Mouse (Mus musculus): ENCODE results near the gene Nim1k. TPM values are rescaled to one million over a fixed set of nuclear protein-coding genes. Genes with fewer than 3 reads are reported as not detected.

Nim1k gene
- polyA plus RNA-seq (2021; fragmentation: Nextera tagmentation) = 9.3 and 9.9 TPM in 2 replicates
- long read RNA-seq, experiment 1, full-length matches to known transcripts = 26 of 59 reads
- long read RNA-seq, experiment 1, partial matches to known transcripts = 27 of 59 reads
- long read RNA-seq, experiment 1, other reads (novel, unspliced or antisense) = 6 of 59 reads
- long read RNA-seq, experiment 2, full-length matches to known transcripts = 106 of 119 reads
- long read RNA-seq, experiment 2, partial matches to known transcripts = 3 of 119 reads
- long read RNA-seq, experiment 2, other reads (novel, unspliced or antisense) = 10 of 119 reads

GRCm38 (mm10) chr13:119755681-119756471, at the start of gene Nim1k:
Gene Nim1k, minus strand, starts transcription at chr13:119755882.

GRCm38 (mm10) chr13:119790761-119791579, 35.3 kb upstream of the Nim1k start, which contains the start of gene Zfp131:
Gene Zfp131, minus strand, starts transcription at chr13:119790889.

DNA sequence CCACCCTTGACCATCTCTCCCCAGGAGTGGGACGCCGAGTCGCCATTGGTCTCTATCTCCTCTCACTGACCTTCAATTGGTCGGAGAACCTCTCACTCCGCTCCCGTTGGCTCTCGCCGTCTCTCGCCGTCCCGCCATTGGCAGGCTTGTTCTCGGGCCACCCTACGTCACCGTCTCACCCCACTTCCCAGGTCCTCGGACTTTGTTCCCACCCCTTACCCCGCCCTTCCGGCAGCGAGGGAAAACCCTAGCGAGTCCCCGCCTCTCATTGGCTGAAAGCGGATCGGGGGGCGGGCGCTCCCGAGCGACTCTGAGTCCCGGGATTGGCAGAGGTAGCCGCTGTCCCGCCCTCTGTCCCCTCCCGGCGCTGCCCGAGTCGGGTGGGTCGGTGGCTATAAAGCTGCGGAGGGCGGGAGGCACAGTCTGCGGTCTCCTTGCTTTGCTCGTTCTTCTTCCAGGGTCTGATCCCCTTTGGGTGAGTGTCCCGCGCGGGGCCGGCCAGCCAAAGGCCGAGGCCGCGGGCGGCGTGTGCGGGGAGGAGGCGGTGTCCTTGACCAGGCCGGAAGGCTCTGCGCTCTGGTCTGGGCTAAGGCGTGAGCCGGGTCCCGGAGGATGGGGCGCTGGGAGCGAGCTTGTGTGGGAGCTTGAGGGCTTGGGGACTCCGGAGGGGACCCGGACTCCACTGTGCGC, 65.5 kb downstream of the Nim1k start, which contains the start of gene Hmgcs1:
Gene Hmgcs1 (plus strand): TSS at position 341 of the 690 bp plus-strand sequence.

Other genes with a start within 250 kb of the Nim1k start
- gene Ccl28, start 132.1 kb downstream of the Nim1k start, polyA plus RNA-seq (2021; fragmentation: Nextera tagmentation) = 0.10 and 0.28 TPM in 2 replicates
- gene Hmgcs1, start 65.5 kb downstream of the Nim1k start, polyA plus RNA-seq (2021; fragmentation: Nextera tagmentation) = 138 and 168 TPM in 2 replicates
- 28.7 and 32.6 TPM in 2 replicates for gene Zfp131, start 35.0 kb upstream of the Nim1k start, polyA plus RNA-seq (2021; fragmentation: Nextera tagmentation)
- gene AF067063, start 74.3 kb upstream of the Nim1k start, polyA plus RNA-seq (2021; fragmentation: Nextera tagmentation) = not detected in 2 replicates
- not detected in 2 replicates for gene D13Ertd608e, start 80.1 kb upstream of the Nim1k start, polyA plus RNA-seq (2021; fragmentation: Nextera tagmentation)
- gene Tcstv1, start 138.9 kb upstream of the Nim1k start, polyA plus RNA-seq (2021; fragmentation: Nextera tagmentation) = not detected in 2 replicates
- gene Gm21761, start 173.4 kb upstream of the Nim1k start, polyA plus RNA-seq (2021; fragmentation: Nextera tagmentation) = not detected in 2 replicates
- not detected in 2 replicates for gene B020031M17Rik, start 194.9 kb upstream of the Nim1k start, polyA plus RNA-seq (2021; fragmentation: Nextera tagmentation)

Data from layer of hippocampus, adult 6 months (tissue).